Mouse (Mus musculus) large intestine, adult 2 months (tissue): ENCODE results near the gene Hps6. TPM values are rescaled to one million over a fixed set of nuclear protein-coding genes. Genes with fewer than 3 reads are reported as not detected.

ENCODE experiments used
- DNase-seq: peaks from one replicate; pipeline ENCODE4 v3.0.0-alpha.2; 2012; ENCODE audit warnings: low read depth, low spot score
- WGBS: fragments of 180-500 bp; shearing (Covaris S2); methylation state at CpG from one replicate; pipeline ENCODE4 v1.1.7; 2018; 5-methylcytosine and 5-hydroxymethylcytosine counted together
- polyA plus RNA-seq: library from polyadenylated mRNA; depleted of rRNA; stranded (reverse); fragments of >200 nt; gene quantifications from 2 replicates; pipeline ENCODE4 v1.2.3, GENCODE M21; 2012

Gene Hps6
- polyA plus RNA-seq, 1 experiment: 3.9 TPM

GRCm38 (mm10) chr19:46028747-46029320 lies 25.5 kb downstream of the Hps6 start:
- 79% methylated on average over 11 of the region's 11 CpGs for WGBS
- DNase-seq: no peak

- WGBS: 44% methylated on average over 1 of the region's 1 CpGs
- DNase-seq: no peak
Measured at GRCm38 (mm10) chr19:46029652-46030051, 26.3 kb downstream of the Hps6 start.

- WGBS: 93% methylated on average over 10 of the region's 10 CpGs
- no peak for DNase-seq
Measured at GRCm38 (mm10) chr19:46030196-46030983, 27.1 kb downstream of the Hps6 start.

GRCm38 (mm10) chr19:46031689-46032432 lies 28.6 kb downstream of the Hps6 start:
- 34% methylated on average over 9 of the region's 9 CpGs for WGBS
- no peak for DNase-seq

DNA sequence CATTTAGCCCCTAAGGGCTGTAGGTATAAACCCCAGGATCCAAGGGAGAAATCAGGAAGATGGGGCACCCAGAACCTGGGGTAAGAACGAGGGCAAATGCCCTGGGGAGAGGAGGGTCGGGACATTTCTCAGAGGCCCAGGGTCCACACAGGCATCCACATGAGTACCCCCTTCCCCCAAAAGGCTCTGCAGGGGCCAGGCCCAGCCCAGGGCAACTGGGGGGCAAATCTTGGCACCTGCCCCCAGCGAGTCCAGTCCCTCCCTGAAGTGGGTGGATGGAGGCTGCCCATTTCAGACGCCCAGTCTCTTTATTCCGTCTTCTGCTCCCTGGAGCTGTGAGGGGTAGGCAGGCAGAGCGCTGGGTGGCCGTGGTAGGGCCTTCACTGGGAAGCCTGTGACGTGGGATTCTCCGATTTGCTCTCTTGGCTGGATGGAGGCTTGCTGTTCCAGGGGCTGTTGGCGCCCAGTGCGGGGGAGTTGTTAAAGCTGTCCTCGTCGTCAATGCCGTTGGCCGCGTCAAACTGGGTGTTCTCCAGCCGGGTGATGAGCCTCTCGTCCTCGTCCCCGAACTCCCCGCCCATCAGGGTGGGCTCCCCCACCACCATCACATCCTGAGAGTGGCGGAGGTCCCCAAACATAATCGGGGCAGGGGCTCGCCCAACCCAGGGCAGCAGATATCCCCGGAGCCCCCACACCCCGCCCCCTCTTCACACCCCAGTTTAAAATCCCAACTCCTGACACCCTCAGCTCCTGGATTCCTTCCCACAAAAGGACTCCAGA lies 29.6 kb downstream of the Hps6 start:
- 91% methylated on average over 26 of the region's 26 CpGs for WGBS

DNA sequence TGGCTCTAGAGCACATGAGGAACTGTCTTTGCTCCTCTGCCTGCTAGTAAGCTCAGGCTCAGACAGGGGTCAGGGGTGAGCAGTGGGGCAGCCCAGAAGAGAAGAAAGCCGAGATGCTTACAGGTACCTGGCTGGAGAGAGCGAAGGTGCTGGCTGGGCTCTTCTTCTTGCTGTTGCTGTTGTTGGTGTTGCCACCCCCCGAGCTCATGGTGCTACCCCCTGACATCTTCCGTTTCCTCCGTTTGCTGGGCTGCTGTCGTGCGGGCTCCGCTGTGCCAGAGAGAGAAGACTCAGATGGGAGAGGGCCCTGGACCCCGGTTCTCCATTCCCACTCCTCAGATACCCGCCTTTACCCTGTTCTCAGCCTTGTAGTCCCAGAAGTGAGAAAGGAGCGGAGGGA lies 30.6 kb downstream of the Hps6 start:
- DNase-seq: no peak
- 96% methylated on average over 11 of the region's 11 CpGs for WGBS

More for the DNA sequence above, 29.6 kb downstream of the Hps6 start:
- DNase-seq: no peak

DNA sequence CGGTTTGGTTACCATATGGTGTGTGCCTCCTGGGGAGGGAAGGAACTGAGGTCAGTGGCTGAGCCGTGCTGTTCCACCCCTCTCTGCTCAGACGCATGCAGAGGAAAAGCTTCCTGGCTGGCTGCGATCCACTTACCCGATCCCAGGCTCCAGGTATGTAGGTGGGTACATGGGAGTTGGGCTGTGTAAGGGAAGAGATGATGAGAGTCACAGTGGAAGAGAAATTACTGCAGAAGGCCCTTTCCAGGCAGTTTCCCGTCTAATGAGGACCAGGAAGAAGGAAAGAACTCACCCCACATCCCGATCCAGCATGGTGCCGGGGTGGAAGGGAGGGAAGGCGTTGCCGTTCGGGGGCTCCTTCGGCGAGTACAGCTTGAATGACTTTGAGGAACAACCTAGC lies 32.7 kb downstream of the Hps6 start:
- DNase-seq: no peak
- 83% methylated on average over 13 of the region's 13 CpGs for WGBS

GRCm38 (mm10) chr19:46036477-46037242 lies 33.4 kb downstream of the Hps6 start:
- 79% methylated on average over 13 of the region's 13 CpGs for WGBS
- no peak for DNase-seq

- DNase-seq: no peak
- 23% methylated on average over 6 of the region's 6 CpGs for WGBS
Measured at GRCm38 (mm10) chr19:46037243-46037924, 34.1 kb downstream of the Hps6 start.

DNA sequence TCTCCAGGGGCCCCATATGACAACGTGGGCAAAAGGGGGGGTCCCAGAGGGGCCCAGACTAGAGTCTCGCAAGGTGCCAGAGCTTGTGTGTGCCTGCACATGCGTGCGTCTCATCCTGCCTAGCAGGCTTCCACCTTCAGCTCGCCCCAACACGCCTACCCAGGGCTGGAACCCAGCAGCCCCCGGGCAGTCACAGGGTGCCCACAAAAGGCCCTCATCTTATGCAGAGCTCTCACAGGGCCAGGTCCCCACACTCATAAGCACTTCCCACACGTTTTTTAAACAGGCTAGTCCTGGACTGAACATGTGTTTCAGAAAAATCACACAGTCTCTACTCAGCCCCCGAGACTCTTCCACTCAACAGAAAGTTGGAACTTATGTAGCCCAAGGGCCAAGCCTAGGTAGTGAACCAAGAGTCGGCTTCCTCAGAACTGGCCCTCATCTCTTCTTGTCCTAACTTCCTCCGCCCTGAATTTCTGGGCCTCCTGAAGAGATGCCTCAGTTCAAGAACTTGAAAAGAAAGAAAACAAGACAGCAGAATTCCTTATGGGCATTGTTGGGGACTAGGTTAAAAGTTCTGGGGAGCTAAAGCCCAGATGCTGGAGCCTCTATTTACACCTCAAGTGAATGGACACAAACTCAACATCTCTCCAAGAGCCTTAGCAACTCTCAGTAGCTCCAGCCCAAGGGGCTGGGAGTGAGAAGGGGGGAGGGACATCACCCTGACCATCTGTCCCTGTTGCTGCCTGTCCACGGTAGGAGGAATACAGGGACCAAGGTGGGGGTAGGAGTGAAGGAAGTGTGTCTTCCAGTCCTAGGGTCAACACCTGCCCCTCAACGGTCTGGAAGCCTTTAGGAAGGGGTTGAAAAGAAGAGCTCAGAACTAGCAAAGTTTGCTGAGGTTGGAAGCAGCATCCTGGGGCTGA lies 34.9 kb downstream of the Hps6 start:
- no peak for DNase-seq
- 7% methylated on average over 13 of the region's 13 CpGs for WGBS

- no peak for DNase-seq
- WGBS: under 1% methylated on average over 17 of the region's 17 CpGs
Measured at GRCm38 (mm10) chr19:46038851-46039260, 35.5 kb downstream of the Hps6 start.

DNA sequence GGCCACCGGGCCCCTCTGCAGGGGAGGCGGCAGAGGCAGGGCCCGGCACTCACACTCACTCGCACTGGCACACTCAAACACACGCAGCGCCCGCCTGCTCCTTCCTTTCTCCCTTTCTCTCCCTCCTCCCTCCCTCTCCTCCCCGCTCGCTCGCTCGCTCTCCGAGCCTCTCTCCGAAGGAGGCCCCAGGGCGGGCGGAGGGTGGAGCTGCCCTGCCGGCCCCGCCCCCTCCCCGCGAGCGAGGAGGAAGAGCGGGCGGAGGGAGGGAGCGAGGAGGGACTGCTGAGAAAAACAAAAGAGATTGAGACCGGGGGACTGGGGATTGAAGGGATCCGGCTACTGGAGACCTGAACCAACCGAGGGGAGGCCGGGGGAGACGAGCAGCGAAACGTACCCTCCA lies 36.2 kb downstream of the Hps6 start:
- 4% methylated on average over 22 of the region's 30 CpGs for WGBS
- no peak for DNase-seq

GRCm38 (mm10) chr19:46040149-46040902 lies 37.0 kb downstream of the Hps6 start:
- WGBS: 48% methylated on average over 14 of the region's 14 CpGs
- no peak for DNase-seq

DNA sequence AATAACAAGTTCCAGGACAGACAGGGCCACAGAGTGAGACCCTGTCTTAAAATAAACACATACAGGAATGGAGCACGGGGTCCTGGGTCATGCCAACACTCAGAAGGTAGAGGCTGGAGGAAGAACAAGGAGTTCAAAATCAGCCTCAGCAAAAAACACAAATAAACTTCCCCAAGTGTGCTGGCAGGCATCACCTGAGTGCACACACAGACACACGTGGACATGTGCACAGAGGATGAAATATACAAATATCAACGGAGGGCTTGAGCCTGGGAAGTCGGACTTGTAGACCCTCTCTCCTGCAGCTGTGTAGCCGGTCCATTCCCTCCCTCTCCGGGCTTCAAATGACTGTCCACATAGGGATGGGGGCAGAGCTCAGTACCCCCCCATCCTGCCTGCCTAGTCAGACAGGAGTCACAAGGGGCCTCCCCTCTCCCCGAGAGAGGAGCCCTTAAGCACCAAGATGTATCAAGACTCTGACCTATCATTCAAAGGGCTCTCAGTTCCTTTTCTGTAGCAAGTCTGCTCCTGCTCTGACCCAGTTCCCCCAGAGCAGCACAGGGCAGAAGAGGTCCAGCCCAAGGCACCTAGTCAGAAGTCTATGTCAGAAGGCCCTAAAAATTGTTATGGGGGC lies 38.1 kb downstream of the Hps6 start:
- whole genome bisulfite sequencing: 40% methylated on average over 7 of the region's 7 CpGs

GRCm38 (mm10) chr19:46041933-46042475 lies 38.7 kb downstream of the Hps6 start:
- 3% methylated on average over 12 of the region's 14 CpGs for WGBS
- DNase-seq: no peak

More for the DNA sequence above, 38.1 kb downstream of the Hps6 start:
- no peak for DNase-seq

GRCm38 (mm10) chr19:46042476-46043011 lies 39.2 kb downstream of the Hps6 start:
- DNase-seq: no peak
- 22% methylated on average over 6 of the region's 6 CpGs for WGBS
